Mouse (Mus musculus): ENCODE measurements around the gene Igll1.

Igll1 gene

DNA sequence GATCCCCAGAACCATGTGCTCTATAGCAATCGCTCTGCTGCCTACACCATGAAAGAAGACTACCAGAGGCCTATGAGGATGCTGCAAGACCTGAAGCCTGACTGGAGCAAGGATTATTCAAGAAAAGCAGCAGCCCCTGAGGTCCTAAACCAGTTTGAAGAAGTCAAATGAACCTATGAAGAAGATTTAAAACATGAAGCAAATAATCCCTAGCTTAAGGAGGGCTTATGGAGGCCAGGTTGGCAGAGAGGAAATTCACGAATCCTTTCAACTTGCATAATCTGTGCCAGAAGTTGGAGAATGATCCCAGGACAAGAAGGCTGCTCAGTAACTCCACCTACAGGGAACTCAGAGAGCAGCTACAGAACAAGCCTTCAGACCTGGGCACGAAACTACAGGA, 11.4 kb downstream of the Igll1 start:
- DNase-seq: no peak

DNA sequence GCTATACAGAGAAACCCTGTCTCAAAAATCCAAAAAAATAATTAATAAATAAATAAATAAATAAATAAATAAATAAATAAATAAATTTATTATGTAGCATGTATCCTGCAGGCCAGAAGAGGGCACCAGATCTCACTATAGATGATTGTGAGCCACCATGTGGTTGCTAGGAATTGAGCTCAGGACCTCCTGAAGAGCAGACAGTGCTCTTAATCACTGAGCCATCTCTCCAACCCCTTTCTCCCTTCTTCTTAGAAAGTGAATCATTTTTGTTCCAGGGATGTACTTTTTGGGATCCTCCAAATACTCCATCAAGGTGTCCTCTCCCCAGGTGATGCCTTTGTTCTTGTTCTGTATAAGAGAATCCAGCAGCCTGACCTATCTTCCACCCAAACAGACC, 14.6 kb downstream of the Igll1 start:
- no peak for DNase-seq

DNA sequence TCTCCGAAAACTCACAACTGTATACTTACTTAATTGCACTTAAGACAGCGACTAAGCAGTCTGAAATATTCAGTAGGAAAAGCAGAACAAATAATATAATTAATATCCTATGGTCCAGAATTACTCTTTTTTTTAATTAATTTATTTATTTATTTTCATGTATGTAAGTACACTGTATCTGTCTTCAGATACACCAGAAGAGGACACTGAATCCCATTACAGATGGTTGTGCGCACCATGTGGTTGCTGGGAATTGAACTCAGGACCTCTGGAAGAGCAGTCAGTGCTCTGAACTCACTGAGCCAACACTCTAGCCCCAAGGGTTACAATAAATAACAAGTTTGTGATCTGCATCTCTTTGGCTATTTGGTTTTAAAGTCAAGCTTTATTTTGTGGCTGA, 34.1 kb downstream of the Igll1 start:
- DNase-seq: no peak

DNA sequence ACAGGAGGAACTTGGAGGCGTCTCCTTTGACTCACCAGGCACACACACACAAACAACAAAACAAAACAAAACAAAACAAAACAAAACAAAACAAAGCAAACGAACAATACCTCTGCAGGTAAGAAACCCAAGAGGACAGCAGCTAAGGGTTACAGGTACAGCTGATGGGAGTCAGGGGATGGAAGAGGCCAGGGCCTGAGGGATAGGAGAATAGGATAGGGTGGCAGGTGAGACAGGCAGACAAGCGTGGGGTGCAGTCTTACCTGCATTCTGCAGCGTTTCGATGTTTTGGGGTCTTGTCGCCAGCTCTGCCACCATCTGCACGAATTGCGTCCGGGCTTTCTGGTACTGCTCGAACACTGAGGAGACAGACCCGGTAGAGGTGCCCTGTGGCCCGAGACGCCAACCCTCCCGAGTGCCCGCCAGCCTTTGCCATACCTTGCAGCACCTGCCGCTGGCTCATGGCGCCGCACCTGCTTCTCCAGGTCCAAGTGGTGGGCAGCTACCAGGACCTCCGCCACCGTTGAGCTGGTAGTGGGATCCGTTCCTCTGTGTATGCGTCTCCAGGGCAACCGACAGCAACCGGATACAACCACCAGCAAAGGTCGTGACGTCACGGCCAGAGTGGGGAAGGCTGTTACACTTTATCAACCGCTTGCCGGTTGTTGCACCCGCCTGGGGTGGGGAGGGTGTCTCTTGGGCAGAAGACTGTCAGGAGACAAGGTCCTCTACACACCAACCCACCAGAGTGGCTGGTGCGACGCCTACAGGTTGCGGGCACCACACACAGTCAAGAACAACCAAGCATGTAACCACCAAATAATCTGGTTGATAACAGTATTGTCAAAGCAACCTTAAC, 34.8 kb downstream of the Igll1 start, which contains the start of gene Spag6l:
Spag6l (minus strand) TSS at position 700 of the 859 bp plus-strand sequence.
- DNase-seq: peak; percentile 31

DNA sequence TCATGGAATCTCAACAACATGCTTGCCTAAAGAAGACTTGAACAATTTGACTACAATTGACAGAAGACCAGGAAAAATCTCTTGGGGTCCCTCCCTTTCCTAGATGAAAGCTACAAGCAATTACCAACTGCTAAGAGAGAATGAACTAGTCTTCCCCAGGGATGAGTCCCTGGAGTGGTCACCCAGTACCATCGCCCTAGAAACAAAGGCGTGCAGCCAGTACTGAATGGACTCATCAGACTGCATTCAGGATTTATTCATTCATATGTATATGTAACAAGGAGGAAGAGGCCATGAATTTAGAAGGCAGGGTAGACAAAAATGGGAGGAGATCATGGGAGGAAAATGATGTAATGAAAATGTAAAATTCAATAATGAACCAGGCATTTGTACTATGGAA, 37.6 kb downstream of the Igll1 start:
- no peak for DNase-seq

DNA sequence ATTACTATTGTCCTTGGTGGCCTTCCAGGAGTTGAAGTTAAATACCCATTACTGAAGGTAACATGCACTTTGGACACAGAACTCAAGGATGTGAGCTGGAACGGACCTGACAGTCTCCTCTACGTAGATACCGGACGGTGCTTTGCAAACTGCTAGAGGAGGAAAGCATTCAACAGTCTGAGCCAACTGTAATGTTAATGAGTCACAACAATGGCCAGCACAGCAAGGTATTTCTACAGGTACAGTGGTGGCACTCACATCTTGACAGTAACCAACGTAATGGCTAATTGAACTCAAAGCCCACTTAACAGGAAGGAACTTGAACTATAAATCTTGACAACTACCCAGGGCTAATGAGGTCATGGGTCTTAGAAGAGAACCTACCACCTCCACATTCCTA, 38.3 kb downstream of the Igll1 start:
- DNase-seq: no peak
